Mouse (Mus musculus) small intestine, adult 2 months (tissue): Measurements from ENCODE around the gene Nab2. TPM values are rescaled to one million over a fixed set of nuclear protein-coding genes. Genes with fewer than 3 reads are reported as not detected.

ENCODE experiments used
- H3K27ac ChIP-seq: fragments of 200-500 bp; 2 replicates; pipeline ENCODE4 v1.5.1; 2012; ENCODE audit warnings: low read depth, low read length, control low read depth, inconsistent platforms; ENCODE audit not compliant: insufficient read depth
- H3K27me3 ChIP-seq: fragments of 200-500 bp; 2 replicates; pipeline ENCODE4 v1.6.1; 2012; ENCODE audit warnings: mild to moderate bottlenecking, moderate library complexity, low read length, inconsistent platforms; ENCODE audit not compliant: control insufficient read depth, insufficient read depth
- H3K36me3 ChIP-seq: fragments of 200-500 bp; 2 replicates; pipeline ENCODE4 v1.6.1; 2012; ENCODE audit warnings: mild to moderate bottlenecking, low read length, control low read depth, inconsistent platforms; ENCODE audit not compliant: control insufficient read depth, insufficient read depth
- H3K4me1 ChIP-seq: fragments of 200-500 bp; 2 replicates; pipeline ENCODE4 v1.6.1; 2012; ENCODE audit warnings: low read length, inconsistent platforms, mixed read lengths; ENCODE audit not compliant: control insufficient read depth, insufficient read depth, insufficient read length
- H3K4me3 ChIP-seq: fragments of 200-500 bp; 2 replicates; pipeline ENCODE4 v1.5.1; 2012; ENCODE audit warnings: low read depth, mild to moderate bottlenecking, control low read depth, inconsistent platforms, low read length, moderate library complexity
- CTCF ChIP-seq: fragments of 200-500 bp; IDR thresholded peaks from 2 replicates; pipeline ENCODE4 v1.5.1; 2012; ENCODE audit warnings: low read depth, mild to moderate bottlenecking, control low read depth, inconsistent platforms, low read length, moderate library complexity, mixed read lengths; ENCODE audit not compliant: insufficient replicate concordance, insufficient read length; ENCODE audit errors: extremely low read depth
- POLR2A ChIP-seq: fragments of 200-500 bp; IDR thresholded peaks from 2 replicates; pipeline ENCODE4 v1.6.1; 2012; ENCODE audit warnings: low read depth, mild to moderate bottlenecking, control low read depth, inconsistent platforms, low read length, moderate library complexity
- WGBS: fragments of 180-500 bp; shearing (Covaris S2); methylation state at CpG from one replicate; pipeline ENCODE4 v1.1.7; 2018; 5-methylcytosine and 5-hydroxymethylcytosine counted together
- polyA plus RNA-seq: library from polyadenylated mRNA; depleted of rRNA; stranded (reverse); fragments of >200 nt; gene quantifications from 2 replicates; pipeline ENCODE4 v1.2.3, GENCODE M21; 2012; rRNA removed

The Nab2 gene
- polyA plus RNA-seq, 1 experiment, result 31.8 TPM

DNA sequence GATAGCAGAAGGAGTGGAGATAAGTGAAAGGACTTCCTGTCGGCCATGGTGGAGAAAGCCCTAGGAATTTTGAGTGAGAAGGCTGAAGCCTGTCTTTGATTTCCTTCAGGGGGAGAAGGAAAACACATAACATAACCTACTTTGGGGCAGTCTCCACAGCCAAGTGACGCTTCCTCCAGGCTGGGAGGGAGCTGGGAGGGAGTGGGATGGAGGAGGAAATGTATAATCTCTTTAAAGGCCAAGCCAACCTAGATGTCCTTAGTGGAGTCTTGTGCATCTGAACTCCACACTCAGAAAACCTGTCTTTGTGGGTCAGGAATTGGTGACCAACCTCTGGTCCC lies 53.4 kb downstream of the Nab2 start:
- WGBS, result 73% methylated on average over 2 of the region's 2 CpGs
- no peaks in the 10 kb centered on the region for H3K27me3 ChIP-seq
- TF ChIP-seq CTCF, result no peak
- TF ChIP-seq POLR2A, result no peak
- H3K4me1 ChIP-seq, result peaks cover 41% of the 10 kb centered on the region
- H3K27ac ChIP-seq, result no peak overlapping the region
- H3K4me3 ChIP-seq, result no peak overlapping the region
- H3K36me3 ChIP-seq, result peaks cover 15% of the 10 kb centered on the region

DNA sequence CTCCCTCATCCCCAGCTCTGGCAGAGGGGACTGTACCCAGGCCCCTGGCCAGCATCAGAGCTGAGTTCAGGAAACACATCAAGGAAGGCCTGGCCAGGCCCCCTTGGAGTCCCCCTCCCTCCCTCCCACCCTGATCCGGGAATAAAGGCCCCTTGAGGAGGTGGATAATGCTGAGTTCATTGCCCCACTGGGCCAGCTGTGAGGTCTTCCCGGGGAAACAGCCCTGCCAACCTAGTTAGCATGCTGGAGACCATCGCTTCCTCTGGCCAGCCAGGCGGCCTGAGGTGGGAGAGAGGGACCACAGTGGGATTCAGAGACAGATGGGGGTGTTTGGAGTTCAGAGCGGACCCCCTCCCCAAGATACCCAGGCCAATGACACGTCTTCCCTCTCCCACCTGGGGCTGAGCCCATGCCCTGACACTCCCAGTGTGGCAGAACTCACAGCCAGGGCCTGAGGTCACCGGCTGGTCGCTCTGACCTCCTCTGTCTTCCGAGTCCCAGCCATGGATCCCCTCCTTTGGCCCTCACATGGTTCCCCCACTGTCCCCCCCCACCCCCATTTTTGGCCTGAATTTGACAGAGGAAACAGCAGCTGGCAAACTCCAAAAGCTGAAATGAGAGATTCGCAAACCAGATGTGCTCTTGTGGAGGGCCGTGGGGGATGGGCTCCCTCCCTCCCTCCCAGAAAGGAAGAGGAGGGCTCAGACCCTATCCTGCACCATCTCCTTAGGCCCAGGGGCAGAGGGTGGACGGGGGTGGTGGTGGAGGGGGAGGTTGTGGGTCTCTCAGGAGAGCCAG lies 53.9 kb downstream of the Nab2 start:
- Histone ChIP-seq H3K27ac (peak overlapping the region; percentile 46; the same call in 1 of the 2 replicates), H3K4me1 (peaks cover 41% of the 10 kb centered on the region), H3K4me3 (no peak overlapping the region), H3K36me3 (peaks cover 19% of the 10 kb centered on the region), H3K27me3 (no peaks in the 10 kb centered on the region)
- 78% methylated on average over 12 of the region's 12 CpGs for WGBS
- TF ChIP-seq CTCF, result no peak
- TF ChIP-seq POLR2A, result no peak

DNA sequence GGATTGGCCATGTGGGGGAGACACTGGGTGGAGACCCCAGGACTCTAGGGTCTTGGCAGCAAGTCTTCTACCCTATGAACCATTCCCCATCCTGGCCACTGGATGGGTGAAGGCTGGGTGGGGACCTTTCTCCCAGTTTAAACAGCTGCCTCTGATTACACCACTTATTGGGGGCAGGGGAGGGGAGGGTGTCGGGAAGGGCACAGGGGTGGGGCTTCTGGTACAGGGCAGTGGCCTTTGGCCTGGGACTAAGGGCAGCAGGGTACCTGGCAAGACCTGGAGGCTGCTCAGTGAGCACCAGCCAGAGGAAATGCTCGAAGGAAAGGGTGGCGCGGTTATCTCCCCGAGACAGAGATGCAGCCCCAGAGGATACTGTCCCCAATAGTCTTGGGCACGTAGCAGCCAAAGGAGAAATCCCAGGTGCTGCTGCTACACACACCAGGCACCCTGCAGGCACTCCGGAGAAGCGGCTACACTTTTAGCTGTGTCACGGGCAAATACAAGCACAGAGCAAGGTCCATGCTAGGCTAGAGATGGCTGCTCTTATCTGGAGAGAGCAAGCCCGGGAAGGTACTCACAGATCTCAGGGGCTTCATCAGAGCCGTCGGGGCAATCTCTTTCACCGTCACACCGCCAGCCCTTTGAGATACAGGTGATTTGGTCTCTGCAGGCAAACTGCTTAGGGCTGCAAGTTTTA lies 56.1 kb downstream of the Nab2 start:
- peaks cover 35% of the 10 kb centered on the region for H3K36me3 ChIP-seq
- H3K27ac ChIP-seq, result peak overlapping the region; percentile 90
- WGBS, result 32% methylated on average over 14 of the region's 14 CpGs
- H3K4me1 ChIP-seq, result peaks cover 30% of the 10 kb centered on the region
- TF ChIP-seq CTCF (no peak), POLR2A (no peak)
- peak overlapping the region; percentile 21; the same call in 1 of the 2 replicates for H3K4me3 ChIP-seq
- H3K27me3 ChIP-seq, result no peaks in the 10 kb centered on the region

Other genes with a start within 250 kb of the Nab2 start
- gene Stac3, start 166.9 kb downstream of the Nab2 start, polyA plus RNA-seq, result 0.30 and 0.51 TPM in 2 replicates
- 3.8 and 5.6 TPM in 2 replicates for gene Ndufa4l2, start 153.6 kb downstream of the Nab2 start, polyA plus RNA-seq
- 36.6 and 49.6 TPM in 2 replicates for gene Shmt2, start 146.1 kb downstream of the Nab2 start, polyA plus RNA-seq
- 0.32 and 0.41 TPM in 2 replicates for gene Nxph4, start 134.0 kb downstream of the Nab2 start, polyA plus RNA-seq
- gene Lrp1, start 47.4 kb downstream of the Nab2 start, polyA plus RNA-seq, result 82.4 and 200 TPM in 2 replicates
- 45.7 and 101 TPM in 2 replicates for gene Stat6, start 25.6 kb downstream of the Nab2 start, polyA plus RNA-seq
- 0.67 and 2.5 TPM in 2 replicates for gene Nemp1, start 1.7 kb downstream of the Nab2 start, polyA plus RNA-seq
- gene Myo1a, start 36.6 kb upstream of the Nab2 start, polyA plus RNA-seq, result 166 and 688 TPM in 2 replicates
- 0.27 TPM in 1 of 2 replicates, not detected in the other for gene Tac2, start 55.9 kb upstream of the Nab2 start, polyA plus RNA-seq
- 2.9 and 6.7 TPM in 2 replicates for gene Zbtb39, start 71.0 kb upstream of the Nab2 start, polyA plus RNA-seq
- gene Gpr182, start 83.2 kb upstream of the Nab2 start, polyA plus RNA-seq, result 0.70 and 2.3 TPM in 2 replicates
- not detected in 2 replicates for gene Rdh1, start 91.2 kb upstream of the Nab2 start, polyA plus RNA-seq
- not detected in 2 replicates for gene Rdh16f1, start 91.2 kb upstream of the Nab2 start, polyA plus RNA-seq
- gene Rdh9, start 107.8 kb upstream of the Nab2 start, polyA plus RNA-seq, result 8.0 and 40.9 TPM in 2 replicates
- 1.7 and 4.4 TPM in 2 replicates for gene Rdh16, start 132.6 kb upstream of the Nab2 start, polyA plus RNA-seq
- not detected in 2 replicates for gene Rdh19, start 181.4 kb upstream of the Nab2 start, polyA plus RNA-seq
- 2.1 and 3.6 TPM in 2 replicates for gene Rdh16f2, start 197.9 kb upstream of the Nab2 start, polyA plus RNA-seq
- 30.9 and 73.0 TPM in 2 replicates for gene Rdh7, start 220.2 kb upstream of the Nab2 start, polyA plus RNA-seq
- 0.70 TPM in 1 of 2 replicates, not detected in the other for gene Sdr9c7, start 229.9 kb upstream of the Nab2 start, polyA plus RNA-seq